Mouse (Mus musculus) mouse trophoblast stem cell (cell line): ENCODE measurements around the gene Gata1.

Experiments used
- in situ Hi-C, 2 experiments: fragments of 300-500 bp; cut with MseI, MboI; formaldehyde crosslinking; loops; 2 replicates in 1 of 2; 3 replicates in 1 of 2; pipeline ENCODE4 v1.15.1; 2025

Gata1 gene

GRCm38 (mm10) chrX:7967596-7968201, 10.2 kb downstream of the Gata1 start:
- in situ Hi-C loops, result no loop called here

GRCm38 (mm10) chrX:7966161-7966560, 11.7 kb downstream of the Gata1 start:
- in situ Hi-C loops, result no loop called here

GRCm38 (mm10) chrX:7963829-7964626, 13.8 kb downstream of the Gata1 start:
- in situ Hi-C loops, result no loop called here

- in situ Hi-C loops, result no loop called here
Measured at GRCm38 (mm10) chrX:7958868-7959267, 19.0 kb downstream of the Gata1 start.

GRCm38 (mm10) chrX:7950091-7950490, 27.8 kb downstream of the Gata1 start:
- in situ Hi-C loops, result no loop called here

GRCm38 (mm10) chrX:7947900-7948492, 29.9 kb downstream of the Gata1 start:
- in situ Hi-C loops, result no loop called here

- in situ Hi-C loops, result no loop called here
Measured at GRCm38 (mm10) chrX:7947108-7947899, 30.6 kb downstream of the Gata1 start, which contains the start of gene Hdac6. TSS of gene Hdac6 (minus strand) at chrX:7947889.

GRCm38 (mm10) chrX:7945618-7946017, 32.3 kb downstream of the Gata1 start:
- in situ Hi-C loops, result no loop called here

- in situ Hi-C loops, result no loop called here
Measured at GRCm38 (mm10) chrX:7937667-7938066, 40.2 kb downstream of the Gata1 start.

- in situ Hi-C loops, result no loop called here
Measured at GRCm38 (mm10) chrX:7936874-7937273, 41.0 kb downstream of the Gata1 start.

- in situ Hi-C loops, result no loop called here
Measured at GRCm38 (mm10) chrX:7928270-7928790, 49.5 kb downstream of the Gata1 start, which contains the start of gene Eras. TSS of gene Eras (minus strand) at chrX:7928607.

- in situ Hi-C loops, result no loop called here
Measured at GRCm38 (mm10) chrX:7927116-7927515, 50.8 kb downstream of the Gata1 start.

GRCm38 (mm10) chrX:7926266-7926665, 51.6 kb downstream of the Gata1 start:
- in situ Hi-C loops, result no loop called here

GRCm38 (mm10) chrX:7922032-7922431, 55.8 kb downstream of the Gata1 start:
- in situ Hi-C loops, result loop anchor here in 1 of 2 experiments (5.0 to 25.0 kb wide), 2 partner anchors 90 to 190 kb away; no protein-coding TSS in a partner anchor

GRCm38 (mm10) chrX:7919601-7920383, 58.1 kb downstream of the Gata1 start, which contains the start of gene Pcsk1n:
TSS of gene Pcsk1n (plus strand) at chrX:7919822.
- in situ Hi-C loops, result loop anchor here (5.0 to 25.0 kb wide), 4 partner anchors 93 to 195 kb away; partner anchors contain the start of gene Glod5 (in 1 of the 2)

- in situ Hi-C loops, result loop anchor here (5.0 to 25.0 kb wide), 3 partner anchors 99 to 197 kb away; partner anchors contain the start of gene Glod5 (in 1 of the 2)
Measured at GRCm38 (mm10) chrX:7917960-7918359, 59.9 kb downstream of the Gata1 start.

- in situ Hi-C loops, result loop anchor here (5.0 to 25.0 kb wide), 3 partner anchors 102 to 199 kb away; partner anchors contain the start of gene Glod5 (in 1 of the 2)
Measured at GRCm38 (mm10) chrX:7915669-7916068, 62.2 kb downstream of the Gata1 start.

GRCm38 (mm10) chrX:7910473-7910872, 67.4 kb downstream of the Gata1 start:
- in situ Hi-C loops, result loop anchor here (10.0 to 25.0 kb wide), 2 partner anchors 202 to 204 kb away; no protein-coding TSS in a partner anchor
